Mouse (Mus musculus) midbrain, embryonic 14.5 days (tissue): Measurements from ENCODE around the gene Hist1h4c. TPM values are rescaled to one million over a fixed set of nuclear protein-coding genes. Genes with fewer than 3 reads are reported as not detected.

Experiments
- ATAC-seq: fragments of 200-750 bp; cut with Nextera tagmentation; 2 replicates; pipeline ENCODE4 v1.8.0; 2017; ENCODE audit warnings: moderate number of reproducible peaks, moderate library complexity; ENCODE audit not compliant: low FRiP score, low TSS enrichment
- DNase-seq: peaks from one replicate; pipeline ENCODE4 v3.0.0-alpha.2; 2015
- H3K27ac ChIP-seq: fragments of 300-500 bp; sonication (generic); replicated peaks from 2 replicates; pipeline ENCODE4 v1.5.1; 2014; ENCODE audit warnings: mild to moderate bottlenecking, low read depth, low read length, moderate library complexity
- H3K27me3 ChIP-seq: fragments of 300-500 bp; sonication (generic); 2 replicates; pipeline ENCODE4 v1.6.1; 2014; ENCODE audit warnings: low read length, control low read depth, mixed read lengths; ENCODE audit not compliant: control insufficient read depth, insufficient read depth
- H3K36me3 ChIP-seq: fragments of 300-500 bp; sonication (generic); 2 replicates; pipeline ENCODE4 v1.6.1; 2014; ENCODE audit warnings: low read length, control low read depth; ENCODE audit not compliant: control insufficient read depth, insufficient read depth
- H3K4me1 ChIP-seq: fragments of 300-500 bp; sonication (generic); 2 replicates; pipeline ENCODE4 v1.6.1; 2014; ENCODE audit warnings: mild to moderate bottlenecking, antibody characterized with exemption, low read length, control low read depth; ENCODE audit not compliant: control insufficient read depth, insufficient read depth
- H3K4me2 ChIP-seq: fragments of 300-500 bp; sonication (generic); 2 replicates; pipeline ENCODE4 v1.6.1; 2014; ENCODE audit warnings: mild to moderate bottlenecking, low read length, moderate library complexity
- H3K4me3 ChIP-seq: fragments of 300-500 bp; sonication (generic); replicated peaks from 2 replicates; pipeline ENCODE4 v1.5.1; 2014; ENCODE audit warnings: low read depth, low read length
- H3K9ac ChIP-seq: fragments of 300-500 bp; sonication (generic); replicated peaks from 2 replicates; pipeline ENCODE4 v1.6.1; 2014; ENCODE audit warnings: mild to moderate bottlenecking, low read length, moderate library complexity
- H3K9me3 ChIP-seq: fragments of 300-500 bp; sonication (generic); 2 replicates; pipeline ENCODE4 v1.6.1; 2016; ENCODE audit warnings: low read length, control low read depth, mixed read lengths; ENCODE audit not compliant: control insufficient read depth
- WGBS: fragments of 180-500 bp; shearing (Covaris S2); extraction: QIAGEN DNeasy Blood & Tissue Kit; methylation state at CpG from one replicate; pipeline ENCODE4 v1.1.7; 2014; 5-methylcytosine and 5-hydroxymethylcytosine counted together
- polyA plus RNA-seq: library from polyadenylated mRNA; unstranded; fragments of >200 nt; fragmentation: Nextera tagmentation; extraction: Ambion mirVana; gene quantifications from 2 replicates; pipeline ENCODE4 v1.2.1, GENCODE M21; 2014

The Hist1h4c gene
- polyA plus RNA-seq, 1 experiment from 2014 or later: 4.3 TPM

GRCm38 (mm10) chr13:23694956-23695355 lies 3.3 kb downstream of the Hist1h4c start:
- H3K36me3 ChIP-seq: no peaks in the 10 kb centered on the region
- ATAC-seq: no peak
- WGBS: 98% methylated on average over 9 of the region's 9 CpGs
- H3K4me2 ChIP-seq: no peak overlapping the region
- H3K27me3 ChIP-seq: no peaks in the 10 kb centered on the region
- H3K4me3 ChIP-seq: no peak overlapping the region
- no peaks in the 10 kb centered on the region for H3K9me3 ChIP-seq
- peaks cover 7% of the 10 kb centered on the region; the same call in 1 of the 2 replicates for H3K4me1 ChIP-seq
- no peak overlapping the region for H3K27ac ChIP-seq
- no peak for DNase-seq
- H3K9ac ChIP-seq: no peak overlapping the region

GRCm38 (mm10) chr13:23693856-23694440 lies 4.3 kb downstream of the Hist1h4c start:
- 88% methylated on average over 6 of the region's 6 CpGs for WGBS
- no peak for DNase-seq

GRCm38 (mm10) chr13:23689459-23689858 lies 8.8 kb downstream of the Hist1h4c start:
- Histone ChIP-seq H3K4me1 (peaks cover 14% of the 10 kb centered on the region), H3K27ac (no peak overlapping the region), H3K36me3 (no peaks in the 10 kb centered on the region), H3K9ac (no peak overlapping the region), H3K4me3 (no peak overlapping the region), H3K4me2 (no peak overlapping the region), H3K9me3 (no peaks in the 10 kb centered on the region), H3K27me3 (no peaks in the 10 kb centered on the region)
- no peak for DNase-seq
- ATAC-seq: no peak
- 84% methylated on average over 2 of the region's 2 CpGs for WGBS

More at GRCm38 (mm10) chr13:23693856-23694440, 4.3 kb downstream of the Hist1h4c start:
- H3K27me3 ChIP-seq: no peaks in the 10 kb centered on the region
- H3K9ac ChIP-seq: no peak overlapping the region
- no peaks in the 10 kb centered on the region for H3K9me3 ChIP-seq
- H3K27ac ChIP-seq: no peak overlapping the region
- H3K4me1 ChIP-seq: peaks cover 7% of the 10 kb centered on the region; the same call in 1 of the 2 replicates
- no peak for ATAC-seq
- no peaks in the 10 kb centered on the region for H3K36me3 ChIP-seq
- no peak overlapping the region for H3K4me2 ChIP-seq
- no peak overlapping the region for H3K4me3 ChIP-seq

- no peak for DNase-seq
- WGBS: 91% methylated on average over 2 of the region's 2 CpGs
Observed at GRCm38 (mm10) chr13:23688956-23689355, 9.3 kb downstream of the Hist1h4c start.

GRCm38 (mm10) chr13:23687907-23688306 lies 10.3 kb downstream of the Hist1h4c start:
- peaks cover 18% of the 10 kb centered on the region for H3K4me1 ChIP-seq
- 91% methylated on average over 7 of the region's 7 CpGs for WGBS
- DNase-seq (no peak), ATAC-seq (no peak)
- no peak overlapping the region for H3K27ac ChIP-seq
- no peaks in the 10 kb centered on the region for H3K36me3 ChIP-seq
- no peaks in the 10 kb centered on the region for H3K9me3 ChIP-seq
- H3K4me3 ChIP-seq: no peak overlapping the region
- no peak overlapping the region for H3K9ac ChIP-seq
- no peaks in the 10 kb centered on the region for H3K27me3 ChIP-seq
- H3K4me2 ChIP-seq: no peak overlapping the region

More at GRCm38 (mm10) chr13:23688956-23689355, 9.3 kb downstream of the Hist1h4c start:
- Histone ChIP-seq H3K4me1 (peaks cover 14% of the 10 kb centered on the region), H3K27me3 (no peaks in the 10 kb centered on the region), H3K27ac (no peak overlapping the region), H3K9ac (no peak overlapping the region), H3K36me3 (no peaks in the 10 kb centered on the region), H3K9me3 (no peaks in the 10 kb centered on the region), H3K4me2 (no peak overlapping the region), H3K4me3 (no peak overlapping the region)
- ATAC-seq: no peak

GRCm38 (mm10) chr13:23687181-23687580 lies 11.1 kb downstream of the Hist1h4c start:
- no peaks in the 10 kb centered on the region for H3K9me3 ChIP-seq
- H3K4me3 ChIP-seq: no peak overlapping the region
- no peaks in the 10 kb centered on the region for H3K36me3 ChIP-seq
- no peak for ATAC-seq
- H3K4me2 ChIP-seq: no peak overlapping the region
- no peak overlapping the region for H3K27ac ChIP-seq
- H3K27me3 ChIP-seq: no peaks in the 10 kb centered on the region
- 88% methylated on average over 4 of the region's 4 CpGs for WGBS
- no peak overlapping the region for H3K9ac ChIP-seq
- peaks cover 22% of the 10 kb centered on the region for H3K4me1 ChIP-seq
- no peak for DNase-seq

GRCm38 (mm10) chr13:23685966-23686365 lies 12.3 kb downstream of the Hist1h4c start:
- ATAC-seq (no peak), DNase-seq (peak; percentile 16)

GRCm38 (mm10) chr13:23685121-23685861 lies 13.0 kb downstream of the Hist1h4c start:
- Histone ChIP-seq H3K36me3 (no peaks in the 10 kb centered on the region), H3K9me3 (no peaks in the 10 kb centered on the region), H3K4me1 (peaks cover 22% of the 10 kb centered on the region), H3K4me2 (peak overlapping the region; percentile 68), H3K27ac (peak overlapping the region; percentile 93), H3K27me3 (no peaks in the 10 kb centered on the region), H3K9ac (peak overlapping the region; percentile 53), H3K4me3 (peak overlapping the region; percentile 48)
- ATAC-seq: no peak
- DNase-seq: peak; percentile 32
- WGBS: 8% methylated on average over 15 of the region's 15 CpGs

More at GRCm38 (mm10) chr13:23685966-23686365, 12.3 kb downstream of the Hist1h4c start:
- H3K4me1 ChIP-seq: peaks cover 22% of the 10 kb centered on the region
- H3K27me3 ChIP-seq: no peaks in the 10 kb centered on the region
- H3K4me3 ChIP-seq: peak overlapping the region; percentile 48
- 0 out of 2 replicates have a peak overlapping the region, but pooled peaks have one; percentile 53 for H3K9ac ChIP-seq
- H3K9me3 ChIP-seq: no peaks in the 10 kb centered on the region
- peak overlapping the region; percentile 93 for H3K27ac ChIP-seq
- H3K4me2 ChIP-seq: peak overlapping the region; percentile 68
- 42% methylated on average over 4 of the region's 4 CpGs for WGBS
- no peaks in the 10 kb centered on the region for H3K36me3 ChIP-seq
